Mouse (Mus musculus): Measurements from ENCODE around the gene Rab31. TPM values are rescaled to one million over a fixed set of nuclear protein-coding genes. Genes with fewer than 3 reads are reported as not detected.

The Rab31 gene
- total RNA-seq, 4 experiments from 2014 or later, result 47.3 to 61.1 (median 52.1) TPM

- peak in 1 of 2 experiments; percentile 68 for DNase-seq (ENCODE audit: low spot score in 2 of 2)
Observed at GRCm38 (mm10) chr17:65783182-65784161, 10.9 kb upstream of the Rab31 start.

DNA sequence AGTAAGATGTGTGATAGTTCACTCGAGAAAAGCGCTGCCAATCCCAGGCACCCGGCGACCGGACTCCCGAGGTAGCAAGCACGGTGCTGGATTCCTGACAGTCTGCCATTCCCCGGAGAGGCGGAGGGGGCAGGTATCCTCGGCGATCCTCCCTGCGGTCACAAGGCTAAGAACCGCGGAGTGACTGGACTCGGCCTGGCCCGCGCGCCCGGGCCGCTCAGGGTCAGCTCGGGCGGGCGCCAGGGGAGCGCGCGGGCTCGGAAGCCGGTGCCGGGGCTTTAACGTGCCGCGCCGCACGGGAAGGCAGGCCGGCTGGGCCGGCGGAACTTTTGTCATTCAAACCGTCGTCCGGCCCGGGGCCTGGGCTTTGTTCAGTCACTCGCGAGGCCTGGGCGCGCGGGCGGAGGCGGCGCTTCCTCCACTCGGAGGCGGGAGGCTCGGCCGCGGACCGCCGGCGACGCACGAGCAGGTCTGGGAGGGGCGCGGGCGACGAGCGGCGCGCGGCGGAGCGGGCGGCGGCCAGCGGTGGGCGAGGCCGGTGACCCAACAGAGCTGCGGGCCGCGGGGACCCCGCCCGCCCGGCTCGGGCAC lies 10.1 kb upstream of the Rab31 start, which contains the start of gene Ppp4r1:
Gene Ppp4r1 (plus strand): TSS at position 23 of the 591 bp plus-strand sequence.
- DNase-seq (ENCODE audit: low spot score in 2 of 2), result peak; percentile 54 to 63

DNA sequence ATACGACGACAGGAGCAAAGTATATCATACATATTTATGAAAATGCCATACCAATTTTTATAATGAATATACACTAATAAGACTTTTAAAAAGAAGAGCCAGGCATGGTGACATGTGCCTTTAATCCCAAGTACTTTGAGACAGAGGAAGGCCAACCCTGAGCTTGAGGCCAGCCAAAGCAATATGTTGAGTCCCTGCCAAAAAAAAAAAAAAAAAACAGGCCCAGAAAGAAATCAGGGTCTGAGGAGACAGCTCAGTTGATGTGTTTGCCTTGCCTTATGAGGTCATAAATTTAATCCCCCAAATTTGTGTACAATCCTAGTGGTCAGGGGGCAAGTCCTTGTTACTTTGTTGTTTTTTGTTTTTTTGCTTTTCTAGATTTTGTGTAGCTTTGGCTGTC lies 8.4 kb upstream of the Rab31 start:
- DNase-seq (ENCODE audit: low spot score in 2 of 2), result no peak

- DNase-seq (ENCODE audit: low spot score in 2 of 2), result no peak
Observed at GRCm38 (mm10) chr17:65777461-65777860, 4.9 kb upstream of the Rab31 start.

DNA sequence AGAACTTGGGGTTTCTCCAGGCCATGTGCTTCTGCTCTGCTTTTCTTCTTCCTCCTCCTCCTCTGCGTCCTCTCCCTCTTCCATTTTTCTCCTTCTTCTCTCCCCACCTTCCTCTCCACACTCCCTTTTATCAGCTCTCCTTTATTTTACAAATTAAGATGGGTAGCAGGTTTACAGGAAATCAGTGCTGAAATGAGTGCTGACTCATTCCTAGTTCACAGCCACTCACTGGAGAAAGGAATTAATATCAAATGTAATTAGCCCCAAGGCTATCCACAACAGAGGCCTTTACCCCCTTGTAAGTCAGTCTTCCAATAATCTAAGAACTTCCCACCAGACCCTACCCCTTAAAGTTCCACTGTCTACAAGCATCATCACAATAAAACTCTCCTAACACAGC lies 3.7 kb upstream of the Rab31 start:
- DNase-seq (ENCODE audit: low spot score in 2 of 2), result no peak

- no peak for DNase-seq (ENCODE audit: low spot score in 2 of 2)
Observed at GRCm38 (mm10) chr17:65774439-65774838, 1.9 kb upstream of the Rab31 start.

DNA sequence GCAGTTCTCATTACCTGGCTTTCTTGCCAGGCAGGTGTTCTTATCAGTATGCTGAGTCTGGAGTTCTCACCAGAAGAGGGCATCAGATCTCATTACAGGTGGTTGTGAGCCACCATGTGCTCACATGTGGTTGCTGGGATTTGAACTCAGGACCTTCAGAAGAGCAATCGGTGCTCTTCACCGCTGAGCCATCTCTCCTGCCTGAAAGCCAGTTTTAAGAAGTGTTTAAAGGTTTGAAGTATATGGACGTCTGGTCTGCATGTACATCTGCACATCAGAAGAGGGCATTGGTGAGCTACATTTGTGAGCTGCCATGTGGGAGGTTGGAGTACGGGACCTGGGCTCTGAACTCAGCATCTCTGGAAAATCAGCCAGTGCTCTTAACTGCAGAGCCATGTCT lies 1.1 kb upstream of the Rab31 start:
- no peak for DNase-seq (ENCODE audit: low spot score in 2 of 2)

DNA sequence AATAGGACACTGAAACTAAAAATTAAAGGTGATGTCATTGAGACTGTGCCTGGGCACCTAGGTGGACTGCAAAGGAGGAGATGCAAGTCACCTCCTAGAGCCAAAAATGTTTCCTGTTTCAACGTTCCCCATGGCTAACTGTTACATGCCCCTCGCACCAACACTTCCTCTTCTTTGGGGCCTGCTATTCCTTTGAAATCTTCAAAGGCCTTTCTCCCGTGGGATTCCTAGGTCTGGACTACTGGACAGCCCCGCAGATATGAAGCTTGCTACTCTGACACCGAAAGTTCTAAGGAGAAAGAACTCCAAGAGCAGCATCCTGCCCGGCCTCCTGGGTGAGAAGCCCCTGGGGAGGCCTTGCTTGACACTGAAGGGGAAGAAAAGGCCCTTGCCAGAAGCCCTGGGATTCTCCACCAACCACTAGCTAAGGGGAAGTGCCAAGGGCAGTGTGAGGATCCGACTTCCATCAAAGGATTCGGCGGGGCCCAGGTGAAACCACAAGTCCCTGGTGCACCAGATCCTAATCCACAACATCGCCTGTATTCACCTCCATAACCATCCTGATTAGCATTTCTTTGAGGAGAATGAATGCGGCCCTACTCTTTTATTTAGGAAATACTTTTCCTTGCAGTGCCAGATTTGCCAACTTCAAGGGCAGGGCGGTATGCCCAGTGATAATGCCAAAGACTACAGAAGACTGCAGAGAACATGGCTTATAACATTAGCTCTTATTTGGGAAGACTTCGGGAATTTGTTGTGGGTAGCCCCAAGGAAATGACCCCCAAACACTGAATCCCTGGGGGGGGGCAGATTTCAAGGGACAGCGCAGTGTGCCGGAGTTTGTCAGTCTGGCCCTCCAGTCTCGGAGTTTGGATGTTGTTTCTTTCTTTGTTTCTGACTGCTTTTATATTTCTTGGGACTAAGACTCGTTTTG lies 1.3 kb downstream of the Rab31 start:
- no peak for DNase-seq (ENCODE audit: low spot score in 2 of 2)

- peak; percentile 31 to 58 for DNase-seq (ENCODE audit: low spot score in 2 of 2)
Observed at GRCm38 (mm10) chr17:65768486-65768885, 4.1 kb downstream of the Rab31 start.

DNA sequence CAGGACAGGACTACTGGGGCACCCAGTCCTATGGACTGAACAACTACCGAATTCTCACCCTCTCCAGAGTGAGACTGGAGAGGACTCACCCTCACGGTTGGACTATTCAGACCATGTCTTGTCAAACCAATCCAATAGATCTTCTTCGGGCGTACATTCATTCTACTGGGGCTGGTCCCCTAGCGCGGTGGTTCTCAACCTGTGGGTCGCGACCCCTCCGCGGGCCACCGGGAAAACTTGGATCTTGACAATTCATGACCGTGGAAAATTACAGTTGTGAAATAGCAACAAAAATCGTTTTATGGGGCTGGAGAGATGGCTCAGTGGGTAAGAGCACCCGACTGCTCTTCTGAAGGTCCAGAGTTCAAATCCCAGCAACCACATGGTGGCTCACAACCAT lies 9.3 kb downstream of the Rab31 start:
- DNase-seq (ENCODE audit: low spot score in 2 of 2), result no peak

DNA sequence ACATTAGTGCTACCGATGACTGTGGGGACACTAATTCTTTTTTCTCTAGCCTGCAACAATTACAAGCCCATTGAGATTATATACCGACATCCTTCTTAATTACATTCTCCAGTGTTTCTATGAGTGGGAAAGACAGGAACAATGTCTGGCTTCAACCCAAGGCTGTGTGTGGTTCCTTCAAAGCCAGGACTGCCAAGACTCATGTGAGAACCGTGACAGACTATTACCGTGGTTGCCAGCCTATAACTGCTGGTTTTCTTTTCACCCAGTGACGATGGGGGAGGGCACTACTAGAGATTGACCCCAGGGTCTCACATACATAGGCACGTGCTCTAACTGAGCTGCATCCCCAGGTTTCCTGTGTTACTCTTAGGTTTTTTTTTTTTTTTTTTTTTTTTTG lies 15.4 kb downstream of the Rab31 start:
- DNase-seq (ENCODE audit: low spot score in 2 of 2), result no peak

DNA sequence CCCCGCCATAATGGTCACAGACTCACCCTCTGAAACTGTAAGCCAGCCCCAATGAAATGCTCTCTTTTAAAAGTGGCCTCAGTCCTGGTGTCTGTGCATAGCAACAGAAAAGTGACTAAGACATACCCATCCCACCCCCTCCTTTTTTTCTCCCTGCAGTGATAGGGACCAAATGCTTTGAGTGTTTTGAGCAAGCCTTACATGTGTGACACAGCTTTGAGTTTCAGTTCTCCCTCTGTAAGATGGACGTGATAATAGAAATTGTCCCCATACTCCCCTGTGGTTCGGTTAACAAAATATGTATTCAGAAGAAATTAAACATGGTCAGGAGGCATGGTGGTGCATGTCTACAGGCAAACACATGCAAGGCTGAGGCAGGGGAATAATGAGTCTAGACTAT lies 16.7 kb downstream of the Rab31 start:
- DNase-seq (ENCODE audit: low spot score in 2 of 2), result no peak

- no peak for DNase-seq (ENCODE audit: low spot score in 2 of 2)
Observed at GRCm38 (mm10) chr17:65753130-65753529, 19.4 kb downstream of the Rab31 start.

- DNase-seq (ENCODE audit: low spot score in 2 of 2), result no peak
Observed at GRCm38 (mm10) chr17:65750301-65750700, 22.3 kb downstream of the Rab31 start.

- DNase-seq (ENCODE audit: low spot score in 2 of 2), result no peak
Observed at GRCm38 (mm10) chr17:65749803-65750202, 22.7 kb downstream of the Rab31 start.

- DNase-seq (ENCODE audit: low spot score in 2 of 2), result no peak
Observed at GRCm38 (mm10) chr17:65748997-65749396, 23.6 kb downstream of the Rab31 start.

DNA sequence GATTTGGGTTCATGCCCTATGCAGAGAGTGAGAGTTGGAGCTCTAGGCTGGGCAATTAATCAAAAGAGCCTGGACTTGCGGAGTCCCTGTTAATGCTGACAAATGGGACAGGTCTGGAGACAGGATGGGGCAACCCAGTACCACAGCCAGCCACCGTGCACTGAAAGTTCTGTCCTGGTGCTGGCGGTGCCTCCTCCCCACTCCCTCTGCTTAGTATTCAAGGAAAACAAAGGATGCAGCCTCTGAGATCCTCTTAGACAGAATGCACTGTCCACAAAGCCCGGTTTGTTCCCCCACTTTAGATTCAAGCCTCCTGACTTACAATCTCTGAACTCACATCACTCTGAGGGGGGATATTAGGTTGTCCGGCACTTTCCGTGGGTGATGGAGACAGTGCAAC lies 26.2 kb downstream of the Rab31 start:
- peak in 1 of 2 experiments; percentile 38 for DNase-seq (ENCODE audit: low spot score in 2 of 2)

DNA sequence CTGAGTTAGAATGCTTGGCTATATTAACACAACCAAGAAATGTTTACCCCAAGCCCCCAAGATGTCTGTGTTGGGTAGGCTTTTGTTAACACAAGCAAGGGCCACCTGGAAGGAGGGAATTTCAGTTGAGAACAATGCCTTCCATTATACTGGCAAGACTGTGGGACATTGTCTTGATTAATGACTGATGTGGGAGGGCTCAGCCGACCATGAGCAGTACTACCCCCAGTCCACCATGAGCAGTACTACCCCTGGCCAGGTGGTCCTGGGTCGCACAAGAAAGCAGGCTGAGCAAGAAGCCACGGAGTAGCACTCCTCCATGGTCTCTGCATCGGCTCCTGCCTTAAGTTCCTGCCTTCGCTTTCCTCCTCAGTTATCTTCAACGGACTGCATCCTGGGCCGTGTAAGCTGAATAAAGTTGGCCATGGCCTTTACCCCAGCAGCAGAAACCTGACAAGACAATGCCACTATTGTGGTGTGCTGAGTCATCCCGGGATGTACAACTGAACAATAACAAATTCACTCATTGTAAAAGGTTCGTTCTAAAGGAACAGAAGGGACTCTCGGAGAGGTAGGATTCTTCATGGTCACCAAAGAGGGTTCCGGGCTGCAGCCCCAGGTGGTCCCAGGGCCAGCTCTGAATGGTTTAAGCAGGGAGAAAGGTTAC lies 28.8 kb downstream of the Rab31 start:
- DNase-seq (ENCODE audit: low spot score in 2 of 2), result no peak

DNA sequence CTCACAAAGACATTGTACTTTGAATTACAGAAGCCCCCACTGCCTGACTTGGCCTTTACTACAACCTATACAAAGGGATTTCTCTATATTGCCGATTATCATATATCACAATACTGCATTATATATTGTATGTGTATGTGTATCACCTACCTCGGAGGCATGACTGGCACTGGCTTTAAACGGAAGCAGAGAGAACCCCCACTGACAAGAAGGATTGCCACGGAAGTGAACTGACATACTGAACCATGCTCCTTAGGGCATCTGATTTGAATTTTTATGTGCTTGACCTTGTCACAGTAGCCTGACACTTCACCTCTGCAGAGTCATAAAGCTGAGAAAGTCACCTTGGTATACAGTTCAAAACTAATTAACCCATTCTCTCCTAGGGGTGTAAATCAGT lies 29.6 kb downstream of the Rab31 start:
- DNase-seq (ENCODE audit: low spot score in 2 of 2), result no peak

DNA sequence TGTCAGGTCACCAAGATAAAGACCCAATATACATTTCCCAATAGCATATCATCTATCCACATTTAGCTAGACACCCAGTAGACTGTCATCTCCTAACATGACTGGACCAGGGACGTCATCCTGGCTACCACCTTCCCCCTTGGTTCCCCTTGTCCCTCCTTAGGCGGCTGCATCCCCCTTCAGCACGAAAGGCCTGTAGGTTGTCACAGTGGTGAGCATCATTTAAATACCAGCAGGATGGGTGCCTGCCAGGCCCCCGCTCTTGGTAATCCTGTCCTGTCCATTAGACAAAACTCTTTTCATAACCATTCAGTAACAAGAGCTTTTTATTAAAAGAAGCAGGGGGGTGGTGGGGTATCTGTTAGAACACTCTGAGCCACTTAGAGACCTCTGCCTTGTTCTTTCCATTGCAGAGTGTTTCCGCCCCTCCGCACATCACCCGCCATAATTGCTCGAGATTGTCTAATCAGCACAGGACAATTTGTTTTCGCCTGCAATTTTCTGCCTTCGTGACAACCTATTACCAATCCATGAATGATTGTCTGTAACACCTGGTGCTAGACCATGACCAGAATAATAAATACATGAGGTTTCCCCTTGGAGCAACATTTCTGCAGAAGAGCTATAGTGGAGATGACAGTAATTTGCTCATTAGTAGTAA lies 30.2 kb downstream of the Rab31 start:
- no peak for DNase-seq (ENCODE audit: low spot score in 2 of 2)

All from layer of hippocampus, adult 8-10 months (tissue).